Mouse (Mus musculus) R1 (cell line): ENCODE results near the gene Srp72.

Source experiments
- DNase-seq: peaks from one replicate; pipeline ENCODE4 v3.0.0-alpha.2; 2018; ENCODE audit warnings: low read depth, low spot score

Srp72 gene

DNA sequence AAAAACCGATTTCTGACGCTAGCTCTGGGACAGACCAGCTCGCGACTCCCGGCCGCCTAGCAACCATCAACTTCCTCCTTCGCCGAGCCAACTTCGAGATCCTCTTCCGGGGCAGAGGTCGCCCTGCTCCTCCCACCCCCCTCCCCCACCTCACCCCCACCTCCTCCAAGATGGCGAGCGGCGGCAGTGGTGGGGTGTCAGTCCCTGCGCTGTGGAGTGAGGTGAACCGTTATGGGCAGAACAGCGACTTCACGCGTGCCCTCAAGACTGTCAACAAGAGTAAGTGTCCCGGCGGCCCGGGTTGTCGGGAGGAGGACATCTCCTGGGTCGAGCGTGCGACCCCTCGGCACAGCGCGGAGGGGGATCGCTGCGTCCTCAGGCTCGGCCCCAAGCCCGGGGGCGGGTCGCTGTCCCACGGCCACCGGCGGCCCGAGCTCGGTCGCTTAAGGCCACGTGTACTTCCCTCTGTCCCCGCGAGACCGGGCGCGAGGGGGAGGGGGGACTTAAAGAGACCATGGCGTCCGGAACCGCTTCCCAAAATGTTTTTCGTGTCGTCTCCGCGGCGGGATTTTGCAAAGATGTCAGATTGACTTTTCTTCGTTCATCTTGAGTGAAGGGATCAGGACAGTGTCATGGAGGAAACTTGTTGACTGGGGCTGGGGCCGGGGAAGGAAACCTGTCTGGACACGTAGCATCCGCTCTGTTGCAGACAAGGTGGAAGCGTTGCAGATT, at the start of gene Srp72:
Gene Srp72 (plus strand): TSS at position 130 of the 732 bp plus-strand sequence.
- peak; percentile 88 for DNase-seq

DNA sequence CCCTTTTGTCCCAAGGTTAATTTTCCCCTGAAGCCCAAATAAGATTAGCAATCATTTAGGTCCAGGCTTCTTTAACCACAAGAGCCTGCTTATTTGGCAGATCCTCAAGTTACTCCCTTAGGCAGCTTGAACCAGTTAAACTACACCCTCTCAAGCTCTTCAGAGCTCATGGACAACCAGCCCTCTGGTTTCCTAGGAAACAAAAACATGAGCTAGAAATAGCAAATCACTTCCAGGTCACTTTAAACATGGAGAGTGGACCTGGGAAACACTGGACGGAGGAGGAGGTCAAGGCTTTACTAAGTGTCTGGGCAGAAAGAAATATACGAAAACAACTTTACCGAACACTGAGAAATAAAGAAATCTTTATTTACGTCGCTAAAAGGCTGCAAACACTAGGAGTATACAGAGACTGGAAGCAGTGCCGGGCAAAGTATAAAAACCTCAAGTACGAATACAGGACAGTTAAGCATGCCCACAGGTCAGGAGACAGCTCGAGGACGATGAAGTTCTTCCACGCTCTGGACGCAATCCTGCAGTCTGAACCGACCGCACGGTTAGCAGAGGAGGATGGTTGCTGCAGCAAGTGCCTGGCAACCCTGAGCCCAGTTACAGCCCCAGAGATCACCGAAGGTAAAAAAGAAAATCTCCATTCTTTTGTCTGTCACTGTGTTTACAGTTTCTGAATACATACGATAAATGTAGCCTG, 46.2 kb upstream of the Srp72 start:
- DNase-seq, result no peak

DNA sequence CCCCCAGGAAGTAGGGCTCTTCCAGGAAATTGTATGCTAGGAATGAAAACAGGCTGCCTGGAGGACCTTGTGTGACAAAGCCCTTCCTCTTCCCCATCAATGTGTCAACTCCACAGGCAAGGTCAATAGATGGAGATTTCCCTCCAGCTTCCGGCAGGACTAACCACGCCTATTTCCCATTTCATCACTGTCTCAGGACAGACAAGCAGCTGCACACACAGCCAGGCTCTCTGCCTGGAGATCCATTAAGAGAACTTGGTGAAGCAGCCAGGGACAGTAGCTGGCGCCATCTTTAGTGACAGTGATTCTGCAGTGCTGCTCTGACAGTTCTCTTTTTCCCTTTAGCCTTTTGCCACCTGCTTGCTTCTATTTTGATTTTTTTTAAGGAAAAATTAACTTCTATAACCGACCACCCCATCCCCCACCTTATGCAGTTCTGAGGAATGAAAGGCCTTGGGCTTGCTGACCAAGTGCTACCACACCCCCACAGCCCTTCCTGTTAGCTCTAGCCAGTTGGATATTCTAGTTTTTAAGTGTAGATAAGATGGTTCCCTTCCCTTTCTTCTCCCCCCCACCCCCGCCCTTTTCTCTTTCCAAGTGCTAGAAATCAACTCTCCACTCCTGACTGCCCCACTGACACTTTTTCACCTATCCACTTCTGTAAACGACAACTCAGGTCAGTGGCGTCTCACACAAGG, 45.2 kb upstream of the Srp72 start:
- DNase-seq, result peak; percentile 96

DNA sequence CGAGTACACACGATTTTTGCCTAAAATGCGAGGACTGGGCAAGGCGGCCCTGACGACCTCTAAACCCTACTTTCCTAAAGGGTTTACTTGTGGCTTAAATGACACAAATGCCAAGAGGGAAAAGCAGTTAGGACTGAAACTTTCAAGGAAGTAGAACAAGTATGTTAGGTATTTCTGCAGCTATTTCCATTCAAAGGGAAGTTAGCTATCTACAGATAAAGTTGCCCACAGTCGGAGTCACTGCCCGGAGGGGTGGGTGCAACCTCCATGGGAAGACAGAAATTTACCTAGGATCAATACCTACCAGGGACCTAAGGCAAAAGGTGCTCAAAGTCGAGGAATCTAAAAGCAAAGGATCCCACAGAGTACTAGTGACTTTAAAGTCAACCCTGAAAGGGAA, 34.8 kb upstream of the Srp72 start:
- no peak for DNase-seq

GRCm38 (mm10) chr5:76941975-76942374, 32.5 kb upstream of the Srp72 start:
- DNase-seq, result no peak

GRCm38 (mm10) chr5:76942505-76942904, 32.0 kb upstream of the Srp72 start:
- DNase-seq, result no peak

- no peak for DNase-seq
Measured at GRCm38 (mm10) chr5:76944965-76945677, 29.4 kb upstream of the Srp72 start.

GRCm38 (mm10) chr5:76945678-76946033, 28.8 kb upstream of the Srp72 start:
- no peak for DNase-seq

GRCm38 (mm10) chr5:76947142-76947541, 27.3 kb upstream of the Srp72 start:
- DNase-seq, result no peak

GRCm38 (mm10) chr5:76947758-76948157, 26.7 kb upstream of the Srp72 start:
- peak; percentile 46 for DNase-seq

DNA sequence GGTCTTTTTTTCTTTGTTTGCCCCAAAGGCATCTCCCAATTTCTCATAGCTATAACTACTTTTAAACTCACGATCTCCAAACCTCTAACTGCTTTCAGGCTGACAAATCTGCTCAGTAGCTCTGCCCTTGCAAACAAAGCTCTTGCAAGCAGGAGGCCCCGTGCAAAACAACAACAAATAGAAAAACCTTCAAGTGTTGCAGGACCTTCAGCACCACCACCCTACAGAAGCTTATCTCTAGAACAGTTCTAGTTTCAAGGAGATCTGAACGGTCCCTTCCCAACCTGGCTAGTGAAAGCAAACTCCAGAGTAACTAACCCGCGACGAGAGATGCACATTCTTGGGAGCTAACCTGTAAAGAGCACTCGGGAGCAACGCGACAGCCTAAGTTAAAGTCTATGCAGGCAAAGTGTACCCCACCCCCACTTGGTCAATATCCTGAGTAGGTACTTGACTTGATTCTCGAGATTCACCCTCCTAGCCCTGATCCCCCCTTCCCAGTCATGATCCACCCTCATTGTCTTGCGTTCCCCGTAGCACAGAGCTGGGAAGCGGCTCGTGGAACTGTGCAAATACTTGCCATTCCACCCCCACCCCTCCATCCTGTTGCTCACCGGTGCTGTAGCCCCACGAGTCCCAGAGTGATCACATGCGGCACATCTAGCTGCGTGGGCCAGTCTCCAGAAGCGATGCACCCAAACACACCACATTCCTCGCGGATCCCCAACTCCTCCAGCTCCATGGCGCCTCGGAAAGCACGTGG, 24.0 kb upstream of the Srp72 start:
- DNase-seq, result no peak

DNA sequence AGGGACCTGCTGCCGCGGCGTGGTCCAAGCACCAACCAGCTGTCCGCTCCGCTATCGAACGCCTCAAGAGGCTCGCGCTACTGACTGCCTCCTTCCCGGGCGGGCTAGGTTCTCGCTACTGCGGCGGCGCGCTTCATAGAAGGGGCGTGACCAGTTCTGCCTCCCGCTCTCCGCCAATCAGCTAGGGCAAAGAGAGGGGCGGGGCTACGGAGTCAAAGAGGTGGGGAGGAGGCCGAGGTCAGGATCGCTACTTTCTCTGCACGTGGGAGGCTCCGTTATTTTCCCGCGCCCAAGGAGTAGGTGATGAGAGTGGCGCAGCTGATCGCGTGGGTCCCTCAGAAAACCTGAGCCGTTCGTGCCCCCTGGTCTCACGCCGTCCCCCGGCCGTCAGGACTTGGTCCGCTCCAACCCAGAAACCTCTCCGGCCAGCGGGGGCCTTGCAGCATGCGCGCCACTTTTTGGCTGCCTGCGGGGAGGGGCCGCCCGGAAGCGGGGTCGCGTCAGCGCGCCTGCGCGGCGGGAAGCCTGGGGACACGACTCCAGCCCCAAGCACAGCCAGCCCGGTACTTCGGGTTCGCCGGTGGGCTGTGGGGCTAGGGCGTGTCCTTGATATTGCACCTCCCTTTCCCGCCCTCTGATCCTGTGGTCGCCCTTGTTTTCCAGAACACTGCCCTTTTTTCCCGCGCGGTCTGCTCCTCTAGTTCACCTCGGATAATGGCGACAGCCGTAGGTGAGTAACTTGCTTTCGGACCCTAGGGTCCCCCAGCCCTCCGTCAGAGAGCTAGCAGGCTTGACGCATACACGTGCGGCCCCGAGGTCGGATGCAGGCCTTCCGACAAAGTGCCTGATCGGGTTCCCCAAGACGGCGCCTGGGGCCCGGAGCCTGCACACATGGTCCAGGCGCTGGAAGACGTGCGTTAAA, 23.1 kb upstream of the Srp72 start, which contains the start of the genes Paics and Ppat:
Gene Paics (plus strand): TSS at position 202 of the 922 bp plus-strand sequence.
Gene Ppat (minus strand): TSS at position 473 of the 922 bp plus-strand sequence.
- peak; percentile 99 for DNase-seq

- DNase-seq, result peak; percentile 75
Measured at GRCm38 (mm10) chr5:76952112-76953040, 22.1 kb upstream of the Srp72 start.

- no peak for DNase-seq
Measured at GRCm38 (mm10) chr5:76953794-76954193, 20.7 kb upstream of the Srp72 start.

- DNase-seq, result no peak
Measured at GRCm38 (mm10) chr5:76954271-76954900, 20.1 kb upstream of the Srp72 start.

DNA sequence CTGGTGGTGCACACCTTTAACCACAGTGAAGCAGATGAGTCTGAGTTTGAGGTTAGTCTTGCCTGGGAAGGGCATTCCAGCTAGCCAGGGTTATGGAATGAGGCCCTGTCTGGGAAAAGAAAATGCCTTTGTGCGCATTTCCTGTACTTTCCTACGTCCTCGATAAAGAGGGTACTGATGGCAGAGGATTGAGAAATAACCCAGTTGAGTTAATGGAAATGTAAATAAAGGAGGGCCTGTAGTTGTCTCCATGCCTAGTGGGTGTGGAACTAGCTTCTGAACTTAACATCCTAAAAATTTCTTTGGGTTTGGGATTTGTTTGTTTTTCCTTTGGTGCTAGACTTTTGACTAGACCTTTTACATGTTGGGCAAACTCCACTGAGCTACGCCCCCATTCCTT, 19.0 kb upstream of the Srp72 start:
- no peak for DNase-seq

DNA sequence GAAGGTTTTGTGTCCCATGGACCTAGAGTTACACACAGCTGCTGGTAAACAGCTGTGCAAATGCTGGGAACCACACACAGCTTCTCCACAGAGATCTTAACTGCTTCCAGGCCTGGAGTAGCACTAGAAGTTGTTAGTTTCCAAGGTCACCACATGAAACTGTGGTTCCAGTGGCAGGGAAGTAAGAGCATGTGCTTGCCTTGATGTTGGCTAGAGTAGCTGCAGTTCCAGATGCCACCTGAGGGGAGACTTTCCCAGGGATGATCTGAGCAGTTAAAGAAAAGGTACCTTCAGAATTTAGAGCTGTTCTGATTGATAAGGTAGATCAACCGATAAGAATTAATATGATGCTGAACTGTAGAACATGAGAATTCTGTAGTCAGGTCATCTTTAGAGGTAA, 16.5 kb upstream of the Srp72 start:
- peak; percentile 83 for DNase-seq

GRCm38 (mm10) chr5:76959587-76959986, 14.9 kb upstream of the Srp72 start:
- DNase-seq, result peak; percentile 56
